Mouse (Mus musculus): ENCODE results near the gene Shc1. TPM values are rescaled to one million over a fixed set of nuclear protein-coding genes. Genes with fewer than 3 reads are reported as not detected.

Gene Shc1
- polyA plus RNA-seq, 1 experiment from 2014 or later, result 24.7 TPM

DNA sequence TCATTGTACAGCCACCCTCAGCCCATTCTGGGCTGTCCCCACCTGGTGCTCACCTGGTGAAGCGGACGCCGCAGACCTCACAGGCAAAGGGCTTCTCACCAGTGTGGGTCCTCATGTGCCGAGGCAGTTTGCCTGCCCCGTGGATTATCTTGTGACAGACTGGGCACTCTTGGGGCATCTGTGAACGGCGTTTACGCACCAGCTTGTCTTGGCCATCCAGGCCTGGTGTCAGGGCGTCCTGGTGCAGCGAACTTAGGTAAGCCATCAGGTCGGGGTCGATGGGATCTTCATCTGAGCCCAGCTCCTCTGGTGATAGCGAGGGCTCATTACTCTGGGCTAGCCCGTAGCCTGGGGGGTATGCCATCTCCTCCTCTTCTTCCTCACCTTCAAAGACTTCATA lies 38.0 kb upstream of the Shc1 start:
- Histone ChIP-seq H3K27ac (ENCODE audit: low read depth) (no peak overlapping the region), H3K9me3 (ENCODE audit: low read length) (no peaks in the 10 kb centered on the region), H3K9ac (replicated peaks) (no peak overlapping the region), H3K4me2 (ENCODE audit: low read depth, low read length) (no peak overlapping the region), H3K4me3 (ENCODE audit: low read depth, low read length) (no peak overlapping the region), H3K4me1 (ENCODE audit: insufficient read depth) (peaks cover 13% of the 10 kb centered on the region), H3K27me3 (ENCODE audit: insufficient read depth, low read length) (no peaks in the 10 kb centered on the region), H3K36me3 (replicated peaks; ENCODE audit: insufficient read depth, low read length) (peaks cover 20% of the 10 kb centered on the region)
- TF ChIP-seq EP300 (IDR thresholded peaks at IDR 0.05; ENCODE audit: low read depth), result no peak
- no peak for TF ChIP-seq CTCF (IDR thresholded peaks at IDR 0.05; ENCODE audit: low read depth)
- no peak for DNase-seq
- WGBS (ENCODE audit: insufficient replicate concordance), result 86% methylated on average over 14 of the region's 14 CpGs
- ATAC-seq, result no peak

DNA sequence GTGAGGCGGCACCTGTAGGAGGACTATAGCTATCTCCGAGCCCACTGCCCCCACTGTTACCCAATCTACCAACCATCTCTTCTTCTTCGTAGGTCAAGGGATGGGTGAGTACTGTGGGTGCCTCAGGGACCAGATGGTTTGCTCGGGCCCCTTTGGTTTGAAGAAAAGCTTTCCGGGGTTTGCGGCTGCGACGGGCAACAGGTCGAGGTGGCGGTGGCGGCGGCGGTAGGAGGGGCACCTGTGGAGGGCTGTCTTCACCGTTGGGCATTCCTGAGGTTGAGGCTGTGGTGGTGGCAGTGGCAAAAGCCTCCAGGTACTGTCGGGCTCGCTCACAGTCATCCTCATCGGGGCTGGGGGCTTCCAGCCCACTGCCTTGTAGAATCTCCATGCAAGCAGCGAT lies 37.5 kb upstream of the Shc1 start:
- DNase-seq, result no peak
- peaks cover 23% of the 10 kb centered on the region for H3K36me3 ChIP-seq (replicated peaks; ENCODE audit: insufficient read depth, low read length)
- H3K27ac ChIP-seq (ENCODE audit: low read depth), result no peak overlapping the region
- H3K9ac ChIP-seq (replicated peaks), result no peak overlapping the region
- H3K4me1 ChIP-seq (ENCODE audit: insufficient read depth), result peaks cover 16% of the 10 kb centered on the region
- no peak for ATAC-seq
- WGBS (ENCODE audit: insufficient replicate concordance), result 89% methylated on average over 18 of the region's 18 CpGs
- H3K9me3 ChIP-seq (ENCODE audit: low read length), result no peaks in the 10 kb centered on the region
- no peak overlapping the region for H3K4me3 ChIP-seq (ENCODE audit: low read depth, low read length)
- H3K27me3 ChIP-seq (ENCODE audit: insufficient read depth, low read length), result no peaks in the 10 kb centered on the region
- no peak overlapping the region for H3K4me2 ChIP-seq (ENCODE audit: low read depth, low read length)
- TF ChIP-seq EP300 (IDR thresholded peaks at IDR 0.05; ENCODE audit: low read depth) (no peak), CTCF (IDR thresholded peaks at IDR 0.05; ENCODE audit: low read depth) (no peak)

DNA sequence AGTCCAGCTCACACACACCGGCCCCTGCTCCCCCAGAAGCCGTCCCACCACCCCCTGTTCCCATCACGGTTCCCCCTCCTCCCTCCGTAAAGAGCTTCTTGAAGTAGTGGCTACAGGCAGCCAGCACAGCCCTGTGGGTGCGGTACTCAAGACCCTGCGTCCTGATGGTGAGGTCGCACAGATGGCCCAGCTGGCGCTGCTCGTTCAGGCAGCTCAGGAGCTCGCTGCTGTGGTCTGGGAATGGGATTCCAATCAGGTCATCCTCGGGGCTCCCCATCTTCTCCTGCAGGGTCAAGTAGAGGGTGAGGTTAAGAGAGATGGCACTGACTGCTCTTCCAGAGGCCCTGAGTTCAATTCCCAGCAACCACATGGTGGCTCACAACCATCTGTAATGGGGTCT lies 37.0 kb upstream of the Shc1 start:
- peaks cover 23% of the 10 kb centered on the region for H3K36me3 ChIP-seq (replicated peaks; ENCODE audit: insufficient read depth, low read length)
- no peak for TF ChIP-seq CTCF (IDR thresholded peaks at IDR 0.05; ENCODE audit: low read depth)
- TF ChIP-seq EP300 (IDR thresholded peaks at IDR 0.05; ENCODE audit: low read depth), result no peak
- 83% methylated on average over 11 of the region's 11 CpGs for WGBS (ENCODE audit: insufficient replicate concordance)
- H3K4me3 ChIP-seq (ENCODE audit: low read depth, low read length), result no peak overlapping the region
- no peaks in the 10 kb centered on the region for H3K27me3 ChIP-seq (ENCODE audit: insufficient read depth, low read length)
- H3K9me3 ChIP-seq (ENCODE audit: low read length), result no peaks in the 10 kb centered on the region
- ATAC-seq, result no peak
- no peak overlapping the region for H3K9ac ChIP-seq (replicated peaks)
- no peak overlapping the region for H3K4me2 ChIP-seq (ENCODE audit: low read depth, low read length)
- H3K4me1 ChIP-seq (ENCODE audit: insufficient read depth), result peaks cover 16% of the 10 kb centered on the region
- DNase-seq, result no peak
- H3K27ac ChIP-seq (ENCODE audit: low read depth), result no peak overlapping the region

DNA sequence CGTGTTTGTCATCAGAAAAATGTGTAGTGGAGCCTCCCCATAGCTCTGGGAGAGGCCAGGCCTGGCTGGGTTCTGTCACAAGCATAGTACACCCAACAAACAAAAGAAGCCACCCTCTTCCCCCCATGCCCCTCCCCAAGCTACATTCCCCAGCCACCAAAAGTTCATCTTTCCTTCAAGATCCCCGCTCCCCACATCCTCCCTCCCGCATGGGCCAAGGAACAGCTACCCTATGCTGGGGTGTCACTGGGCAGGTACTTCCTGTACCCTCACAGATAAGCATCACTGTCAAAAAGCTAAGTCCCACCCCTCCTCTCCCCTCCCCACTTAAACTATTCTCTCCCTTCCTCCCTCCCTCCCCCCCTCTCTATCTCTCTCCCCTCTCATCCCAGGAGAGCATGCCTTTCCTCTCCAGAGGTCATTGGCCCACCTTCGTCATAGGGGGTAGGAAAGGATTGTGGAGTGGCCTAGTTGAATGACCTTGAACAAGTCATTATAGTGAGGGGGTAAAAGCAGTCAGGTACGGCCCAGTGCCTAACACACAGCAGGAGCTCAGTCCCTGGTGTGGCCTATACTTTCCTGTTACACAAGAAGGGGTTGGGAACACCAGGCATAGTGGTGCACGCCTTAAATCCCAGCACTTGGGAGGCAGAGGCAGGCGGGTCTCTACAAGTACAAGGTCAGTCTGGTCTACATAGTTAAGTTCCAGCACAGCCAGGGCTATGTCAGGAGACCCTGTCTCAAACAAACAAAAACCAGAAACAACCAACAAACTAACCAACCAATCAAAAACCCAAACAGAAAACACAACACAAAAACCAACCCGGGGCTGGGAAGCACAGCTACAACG lies 36.0 kb upstream of the Shc1 start:
- H3K36me3 ChIP-seq (replicated peaks; ENCODE audit: insufficient read depth, low read length), result peaks cover 20% of the 10 kb centered on the region
- no peak for TF ChIP-seq EP300 (IDR thresholded peaks at IDR 0.05; ENCODE audit: low read depth)
- TF ChIP-seq CTCF (IDR thresholded peaks at IDR 0.05; ENCODE audit: low read depth), result no peak
- no peak overlapping the region for H3K9ac ChIP-seq (replicated peaks)
- WGBS (ENCODE audit: insufficient replicate concordance), result 72% methylated on average over 9 of the region's 9 CpGs
- DNase-seq (no peak), ATAC-seq (no peak)
- H3K9me3 ChIP-seq (ENCODE audit: low read length), result no peaks in the 10 kb centered on the region
- no peak overlapping the region for H3K27ac ChIP-seq (ENCODE audit: low read depth)
- peaks cover 19% of the 10 kb centered on the region for H3K4me1 ChIP-seq (ENCODE audit: insufficient read depth)
- no peak overlapping the region for H3K4me3 ChIP-seq (ENCODE audit: low read depth, low read length)
- no peaks in the 10 kb centered on the region for H3K27me3 ChIP-seq (ENCODE audit: insufficient read depth, low read length)
- H3K4me2 ChIP-seq (ENCODE audit: low read depth, low read length), result no peak overlapping the region

DNA sequence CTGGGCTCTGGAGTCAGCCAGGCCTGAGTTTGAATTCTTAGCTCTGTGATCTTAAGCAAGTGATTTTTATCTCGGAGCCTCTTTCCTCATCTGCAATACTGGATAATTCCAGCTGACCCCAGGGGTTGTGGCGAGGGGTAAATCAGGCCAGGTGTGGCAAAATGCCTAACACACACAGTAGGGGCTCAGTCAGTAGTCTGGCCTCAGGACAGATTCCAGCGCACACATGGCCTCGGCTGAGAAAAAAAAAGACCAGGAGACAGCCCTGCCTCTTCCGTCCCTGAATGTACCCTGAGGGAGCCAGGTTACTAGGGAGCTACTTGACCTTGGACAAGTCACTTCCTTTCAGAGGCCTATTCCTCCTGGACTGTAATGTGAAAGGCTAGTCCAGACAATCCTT lies 35.3 kb upstream of the Shc1 start:
- WGBS (ENCODE audit: insufficient replicate concordance), result 78% methylated on average over 5 of the region's 5 CpGs

DNA sequence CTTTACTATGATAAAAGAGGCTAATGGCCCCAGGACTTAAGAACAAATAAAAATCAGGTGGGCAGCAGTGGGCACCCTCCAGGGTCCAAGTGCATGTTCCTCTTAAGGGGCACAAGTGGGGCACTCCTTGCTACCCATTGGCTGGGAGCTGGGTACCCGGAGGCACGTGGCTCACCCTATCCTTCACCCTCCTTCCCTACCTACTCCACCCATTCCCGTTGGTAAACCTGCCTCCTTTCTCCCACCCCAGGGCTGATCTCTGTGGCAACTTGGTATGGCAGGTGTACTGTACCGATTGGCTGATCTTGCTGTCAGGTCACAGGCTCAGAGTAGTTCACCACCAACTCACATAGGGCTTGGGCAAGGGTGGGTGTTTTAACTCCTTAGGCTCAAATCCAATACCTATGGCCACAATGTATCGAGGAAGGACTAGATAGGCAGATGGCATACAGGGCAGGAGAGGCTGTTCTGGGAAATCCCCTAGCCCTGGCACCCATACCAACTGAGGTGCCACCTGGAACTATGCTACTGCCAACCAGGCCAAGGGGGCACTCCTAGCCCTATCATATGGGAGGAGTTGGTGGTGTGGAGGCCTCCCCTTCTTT lies 34.5 kb upstream of the Shc1 start:
- WGBS (ENCODE audit: insufficient replicate concordance), result 66% methylated on average over 5 of the region's 5 CpGs
- Histone ChIP-seq H3K9me3 (ENCODE audit: low read length) (no peaks in the 10 kb centered on the region), H3K4me1 (ENCODE audit: insufficient read depth) (peaks cover 24% of the 10 kb centered on the region), H3K9ac (replicated peaks) (no peak overlapping the region), H3K36me3 (replicated peaks; ENCODE audit: insufficient read depth, low read length) (peaks cover 18% of the 10 kb centered on the region), H3K4me2 (ENCODE audit: low read depth, low read length) (no peak overlapping the region), H3K27me3 (ENCODE audit: insufficient read depth, low read length) (no peaks in the 10 kb centered on the region), H3K4me3 (ENCODE audit: low read depth, low read length) (no peak overlapping the region), H3K27ac (ENCODE audit: low read depth) (no peak overlapping the region)
- ATAC-seq (no peak), DNase-seq (no peak)
- TF ChIP-seq CTCF (IDR thresholded peaks at IDR 0.05; ENCODE audit: low read depth) (no peak), EP300 (IDR thresholded peaks at IDR 0.05; ENCODE audit: low read depth) (no peak)

More for the DNA sequence above, 35.3 kb upstream of the Shc1 start:
- H3K27ac ChIP-seq (ENCODE audit: low read depth), result no peak overlapping the region
- H3K4me2 ChIP-seq (ENCODE audit: low read depth, low read length), result no peak overlapping the region
- TF ChIP-seq EP300 (IDR thresholded peaks at IDR 0.05; ENCODE audit: low read depth) (no peak), CTCF (IDR thresholded peaks at IDR 0.05; ENCODE audit: low read depth) (no peak)
- peaks cover 21% of the 10 kb centered on the region for H3K4me1 ChIP-seq (ENCODE audit: insufficient read depth)
- no peaks in the 10 kb centered on the region for H3K9me3 ChIP-seq (ENCODE audit: low read length)
- H3K4me3 ChIP-seq (ENCODE audit: low read depth, low read length), result no peak overlapping the region
- no peak overlapping the region for H3K9ac ChIP-seq (replicated peaks)
- no peaks in the 10 kb centered on the region for H3K27me3 ChIP-seq (ENCODE audit: insufficient read depth, low read length)
- peaks cover 18% of the 10 kb centered on the region for H3K36me3 ChIP-seq (replicated peaks; ENCODE audit: insufficient read depth, low read length)
- no peak for DNase-seq
- no peak for ATAC-seq
